Mouse (Mus musculus) CH12.LX (cell line): ENCODE measurements at regions not wholly inside any gene's neighbourhood (a gene's known extent, or its start where the extent isn't known, plus 50 kb on each side); places are given as distances from the start of the nearest gene placed in this dataset.

Source experiments
- DNase-seq: peaks from one replicate; pipeline ENCODE4 v3.0.0-alpha.2; 2013; ENCODE audit errors: extremely low read depth
- H3K27ac ChIP-seq: 2 replicates; pipeline ENCODE4 v1.5.1; 2012; ENCODE audit warnings: low read depth, mild to moderate bottlenecking, control low read depth, moderate library complexity; ENCODE audit not compliant: insufficient read depth
- H3K27me3 ChIP-seq: replicated peaks from 2 replicates; pipeline ENCODE3; 2012; ENCODE audit warnings: inconsistent platforms
- H3K36me3 ChIP-seq, 2 experiments: replicated peaks in 1 of 2; 2 replicates each; pipeline versions ENCODE3 to v1.6.1; 2012; ENCODE audit warnings: inconsistent platforms in 1 of 2, low read length in 1 of 2, mild to moderate bottlenecking in 1 of 2, mixed read lengths in 1 of 2, moderate library complexity in 1 of 2; ENCODE audit not compliant: control insufficient read depth in 1 of 2, insufficient read depth in 1 of 2
- H3K4me1 ChIP-seq, 2 experiments: 2 replicates each; pipeline ENCODE4 v1.6.1; 2012; ENCODE audit warnings: inconsistent platforms in 1 of 2, moderate library complexity in 1 of 2; ENCODE audit not compliant: insufficient read depth in 2 of 2, control insufficient read depth in 1 of 2
- H3K4me2 ChIP-seq: 2 replicates; pipeline ENCODE4 v1.6.1; 2012; ENCODE audit warnings: low read depth, mild to moderate bottlenecking, control low read depth; ENCODE audit not compliant: poor library complexity, insufficient read depth, severe bottlenecking
- H3K4me3 ChIP-seq, 3 experiments: fragments of 150-350 bp in 1 of 3; sonication (generic) in 1 of 3; replicated peaks in 1 of 3; 2 replicates each; pipeline versions ENCODE3 to v1.5.1; 2011 to 2012; ENCODE audit warnings: low read depth in 2 of 3, low read length in 2 of 3, mild to moderate bottlenecking in 2 of 3, moderate library complexity in 2 of 3, control low read depth in 1 of 3, improper control_type of control experiment in 1 of 3, inconsistent platforms in 1 of 3, mixed read lengths in 1 of 3; ENCODE audit not compliant: poor library complexity in 1 of 3
- H3K79me2 ChIP-seq: replicated peaks from 2 replicates; pipeline ENCODE4 v1.6.1; 2012; ENCODE audit warnings: mild to moderate bottlenecking, moderate library complexity; ENCODE audit not compliant: control insufficient read depth, poor library complexity, insufficient read depth, severe bottlenecking; ENCODE audit errors: extremely low read depth
- H3K9ac ChIP-seq: 2 replicates; pipeline ENCODE4 v1.6.1; 2012; ENCODE audit warnings: low read depth, mild to moderate bottlenecking, control low read depth, moderate library complexity; ENCODE audit not compliant: insufficient read depth
- H3K9me3 ChIP-seq: replicated peaks from 2 replicates; pipeline ENCODE3; 2012; ENCODE audit warnings: low read length, inconsistent platforms, mixed read lengths
- E2F4 ChIP-seq: IDR thresholded peaks from 2 replicates; pipeline ENCODE4 v1.6.1; 2011; ENCODE audit warnings: low read depth, low read length, improper control_type of control experiment; ENCODE audit not compliant: insufficient replicate concordance
- ETS1 ChIP-seq: conservative IDR thresholded peaks from 2 replicates; pipeline ENCODE4 v1.6.1; 2012; ENCODE audit warnings: low read depth, mild to moderate bottlenecking, inconsistent platforms, low read length, improper control_type of control experiment, moderate library complexity
- GABPA ChIP-seq: IDR thresholded peaks from 2 replicates; pipeline ENCODE4 v1.6.1; 2012; ENCODE audit warnings: low read depth, low read length, improper control_type of control experiment, inconsistent platforms; ENCODE audit not compliant: insufficient replicate concordance
- HCFC1 ChIP-seq: IDR thresholded peaks from 2 replicates; pipeline ENCODE4 v1.6.1; 2012; ENCODE audit warnings: low read depth, mild to moderate bottlenecking, inconsistent platforms, low read length, improper control_type of control experiment
- IRF4 ChIP-seq: IDR thresholded peaks from 2 replicates; pipeline ENCODE4 v1.6.1; 2014; ENCODE audit warnings: low read depth, mild to moderate bottlenecking, inconsistent platforms, low read length, improper control_type of control experiment
- JUN ChIP-seq: IDR thresholded peaks from 2 replicates; pipeline ENCODE4 v1.6.1; 2011; ENCODE audit warnings: low read depth, mild to moderate bottlenecking, low read length, improper control_type of control experiment, moderate library complexity; ENCODE audit not compliant: insufficient read depth
- JUND ChIP-seq: conservative IDR thresholded peaks from 2 replicates; pipeline ENCODE4 v1.6.1; 2011; ENCODE audit warnings: low read depth, low read length, improper control_type of control experiment
- NELFE ChIP-seq: IDR thresholded peaks from 2 replicates; pipeline ENCODE4 v1.6.1; 2011; ENCODE audit warnings: low read depth, low read length, improper control_type of control experiment
- RAD21 ChIP-seq: IDR thresholded peaks from 2 replicates; pipeline ENCODE4 v1.6.1; 2011; ENCODE audit warnings: low read depth, mild to moderate bottlenecking, low read length, improper control_type of control experiment, moderate library complexity
- SIN3A ChIP-seq: IDR thresholded peaks from 2 replicates; pipeline ENCODE4 v1.6.1; 2012; ENCODE audit warnings: low read length, improper control_type of control experiment, inconsistent platforms
- TCF12 ChIP-seq: IDR thresholded peaks from 2 replicates; pipeline ENCODE4 v1.6.1; 2014; ENCODE audit warnings: low read depth, mild to moderate bottlenecking, inconsistent platforms, low read length, improper control_type of control experiment
- UBTF ChIP-seq: IDR thresholded peaks from 2 replicates; pipeline ENCODE4 v1.6.1; 2012; ENCODE audit warnings: low read depth, mild to moderate bottlenecking, inconsistent platforms, low read length, improper control_type of control experiment, moderate library complexity
- ZC3H11A ChIP-seq: IDR thresholded peaks from 2 replicates; pipeline ENCODE4 v1.6.1; 2012; ENCODE audit warnings: low read depth, mild to moderate bottlenecking, inconsistent platforms, low read length, improper control_type of control experiment
- dilution Hi-C: fragments of 300-500 bp; cut with MboI; formaldehyde crosslinking; loops from 2 replicates; pipeline ENCODE4 v1.14.3; 2020; ENCODE audit warnings: low sequenced_read_pairs; ENCODE audit not compliant: extremely low pct_unique_long_range_greater_than_20kb, extremely low pct_ligation_motif_present
- in situ Hi-C: fragments of 300-500 bp; cut with MboI; formaldehyde crosslinking; loops from 3 replicates; pipeline ENCODE4 v1.14.3; 2019; ENCODE audit warnings: low sequenced_read_pairs, low pct_ligation_motif_present, low pct_unique_long_range_greater_than_20kb, mixed read lengths

- dilution Hi-C loops: no loop called here
- TF ChIP-seq ETS1: no peak
Measured at GRCm38 (mm10) chr5:83421708-83422107, 66.7 kb upstream of the Tecrl start.

GRCm38 (mm10) chr5:83410221-83410620 is 55.2 kb upstream of the Tecrl start:
- in situ Hi-C loops: no loop called here
- Histone ChIP-seq H3K9me3 (peaks cover 18% of the 10 kb centered on the region), H3K27me3 (no peaks in the 10 kb centered on the region), H3K36me3 (no peaks in the 10 kb centered on the region), H3K27ac (no peak overlapping the region)
- DNase-seq: no peak
- no peak for TF ChIP-seq E2F4
- TF ChIP-seq RAD21: no peak
- no peak for TF ChIP-seq HCFC1
- TF ChIP-seq ZC3H11A: no peak
- no peak for TF ChIP-seq SIN3A
- TF ChIP-seq, all 38 proteins: peak for 0
- H3K4me1 ChIP-seq: no peaks in the 10 kb centered on the region
- no peaks in the 10 kb centered on the region for H3K79me2 ChIP-seq
- no peak overlapping the region for H3K4me3 ChIP-seq
- dilution Hi-C loops: no loop called here
- no peak overlapping the region for H3K4me2 ChIP-seq
- H3K9ac ChIP-seq: no peak overlapping the region

More at GRCm38 (mm10) chr5:83421708-83422107, 66.7 kb upstream of the Tecrl start:
- H3K4me2 ChIP-seq: no peak overlapping the region
- no peaks in the 10 kb centered on the region for H3K27me3 ChIP-seq
- no peaks in the 10 kb centered on the region for H3K36me3 ChIP-seq
- H3K9ac ChIP-seq: no peak overlapping the region
- in situ Hi-C loops: no loop called here
- H3K9me3 ChIP-seq: peaks cover 8% of the 10 kb centered on the region
- H3K79me2 ChIP-seq: no peaks in the 10 kb centered on the region
- no peak overlapping the region for H3K4me3 ChIP-seq
- no peak for DNase-seq
- no peaks in the 10 kb centered on the region for H3K4me1 ChIP-seq
- H3K27ac ChIP-seq: no peak overlapping the region

GRCm38 (mm10) chr5:83405266-83405954 is 50.4 kb upstream of the Tecrl start:
- Histone ChIP-seq H3K79me2 (no peaks in the 10 kb centered on the region), H3K9me3 (peaks cover 12% of the 10 kb centered on the region)
- in situ Hi-C loops: no loop called here
- no peak for TF ChIP-seq GABPA
- TF ChIP-seq JUND: no peak
- TF ChIP-seq IRF4: no peak
- TF ChIP-seq E2F4: no peak
- TF ChIP-seq NELFE: no peak
- TF ChIP-seq JUN: no peak
- no peak for TF ChIP-seq UBTF
- no peak for TF ChIP-seq TCF12
- TF ChIP-seq, all 38 proteins: peak for 0
- dilution Hi-C loops: no loop called here
- Histone ChIP-seq H3K4me3 (no peak overlapping the region), H3K36me3 (no peaks in the 10 kb centered on the region), H3K27me3 (no peaks in the 10 kb centered on the region), H3K27ac (no peak overlapping the region), H3K4me2 (no peak overlapping the region), H3K4me1 (no peaks in the 10 kb centered on the region), H3K9ac (no peak overlapping the region)
- DNase-seq: no peak
